Mouse (Mus musculus) erythroblast, embryonic 14.5 days (primary cell): ENCODE measurements at regions not wholly inside any gene's neighbourhood (a gene's known extent, or its start where the extent isn't known, plus 50 kb on each side); places are given as distances from the start of the nearest gene placed in this dataset.

Experiments
- GATA1 ChIP-seq: IDR thresholded peaks from 2 replicates; pipeline ENCODE4 v1.6.1; 2012; ENCODE audit warnings: low read length, inconsistent platforms, mixed read lengths
- TAL1 ChIP-seq: IDR thresholded peaks from 3 replicates; pipeline ENCODE4 v1.6.1; 2012; ENCODE audit warnings: low read length, inconsistent platforms, mixed read lengths

DNA sequence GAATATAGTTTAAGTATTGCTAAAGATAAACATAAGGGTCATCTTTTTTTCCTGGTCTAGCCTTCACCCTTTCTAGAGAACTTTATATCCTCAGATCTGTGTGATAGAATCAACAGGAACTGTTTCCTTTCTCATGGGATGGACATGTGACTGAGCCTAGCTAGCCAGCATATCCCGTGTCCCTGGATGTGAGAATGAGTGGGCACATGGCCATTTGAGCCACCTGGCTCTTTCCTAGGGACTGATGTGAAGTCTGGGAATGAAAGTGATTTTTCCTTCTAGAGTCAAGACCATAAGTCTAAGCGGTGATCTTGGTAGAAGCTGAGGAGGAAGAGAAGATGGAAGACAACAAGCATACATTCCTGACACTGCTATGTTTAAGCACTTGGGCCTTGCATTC lies 91.1 kb upstream of the Slc25a26 start:
- TF ChIP-seq GATA1 = no peak
- no peak for TF ChIP-seq TAL1
